Comparison of ENCODE assay signal across 8 mouse cellular contexts in the genomic region with DNA sequence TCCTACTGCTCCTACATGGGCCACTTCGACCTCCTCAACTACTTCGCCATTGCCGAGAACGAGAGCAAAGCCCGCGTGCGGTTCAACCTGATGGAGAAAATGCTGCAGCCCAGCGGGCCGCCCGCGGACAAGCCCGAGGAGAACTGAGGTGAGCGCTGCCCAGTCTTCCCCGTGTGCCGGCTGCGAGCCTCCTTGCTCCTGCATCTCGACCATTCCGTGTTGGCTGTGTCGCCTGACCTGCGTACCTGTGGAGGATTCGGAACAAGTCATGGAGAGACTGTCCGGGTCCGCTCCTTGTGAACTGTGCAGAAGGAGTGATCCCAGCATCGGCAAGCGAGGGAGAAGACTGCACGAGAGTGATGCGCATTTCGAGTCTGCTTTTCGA. TPM values are rescaled to one million over a fixed set of nuclear protein-coding genes. Genes with fewer than 3 reads are reported as not detected.
DNase-seq lines count a peak whose midpoint lies in the region; ATAC-seq and TF ChIP-seq lines count a peak whose summit lies in the region.

No protein-coding gene starts in this region.

- peak overlapping the region; percentile 89 for H3K4me3 ChIP-seq in thymus, adult 2 months (ENCODE audit: control insufficient read depth, insufficient read depth, low read length)
- H3K4me3 ChIP-seq in liver, embryonic 12.5 days: peak overlapping the region; percentile 86
- peak overlapping the region; percentile 49 for H3K4me3 ChIP-seq in stomach, postnatal 0 days (ENCODE audit: low read depth, low read length)

- ATAC-seq in liver, embryonic 12.5 days: peak; percentile 26; the same call in 1 of the 2 replicates
- peak; percentile 17; the same call in 1 of the 2 replicates for ATAC-seq in stomach, postnatal 0 days (ENCODE audit: low FRiP score, low TSS enrichment)
- no peak; the same call in 1 of the 2 replicates for ATAC-seq in monocyte, adult 5-6 weeks (replicated peaks; ENCODE audit: insufficient number of reproducible peaks, low FRiP score, low TSS enrichment, poor library complexity, severe bottlenecking)

- TF ChIP-seq CTCF in thymus, adult 2 months (IDR thresholded peaks at IDR 0.05; ENCODE audit: borderline replicate concordance, control insufficient read depth, extremely low read depth, insufficient read depth, low read length, poor library complexity): no peak
- TF ChIP-seq CTCF in stomach, postnatal 0 days (IDR thresholded peaks at IDR 0.05; ENCODE audit: low read depth): no peak

- peak; percentile 11 for DNase-seq in embryo, embryonic 10 days (ENCODE audit: low spot score)
- DNase-seq in embryo, embryonic 9.5 days (ENCODE audit: extremely low spot score): no peak
- DNase-seq in thymus, adult 2 months: no peak
- DNase-seq in thymus, postnatal 25 days: no peak
- no peak for DNase-seq in stomach, postnatal 0 days (ENCODE audit: low spot score)
- DNase-seq in ovary, adult 18-20 months (ENCODE audit: low spot score): no peak

- WGBS in thymus, adult 2 months: 2% methylated on average over 29 of the region's 29 CpGs
- WGBS in liver, embryonic 12.5 days (ENCODE audit: insufficient replicate concordance): under 1% methylated on average over 29 of the region's 29 CpGs
- WGBS in stomach, postnatal 0 days: under 1% methylated on average over 29 of the region's 29 CpGs

- peaks cover 11% of the 10 kb centered on the region for H3K4me1 ChIP-seq in thymus, adult 2 months (replicated peaks; ENCODE audit: control insufficient read depth, insufficient read depth, low read length)
- H3K4me1 ChIP-seq in liver, embryonic 12.5 days: peaks cover 28% of the 10 kb centered on the region
- 0 out of 2 replicates have a peak, but pooled peaks cover 4% of the 10 kb centered on the region for H3K4me1 ChIP-seq in stomach, postnatal 0 days (replicated peaks; ENCODE audit: control insufficient read depth, insufficient read depth)

- TF ChIP-seq POLR2A in thymus, adult 2 months (IDR thresholded peaks at IDR 0.05; ENCODE audit: control insufficient read depth, extremely low read depth, insufficient read depth, low read length, poor library complexity): no peak

- peak overlapping the region; percentile 85 for H3K9ac ChIP-seq in liver, embryonic 12.5 days
- peak overlapping the region; percentile 76 for H3K9ac ChIP-seq in stomach, postnatal 0 days (ENCODE audit: low read length)

- H3K9me3 ChIP-seq in liver, embryonic 12.5 days (replicated peaks): no peaks in the 10 kb centered on the region
- H3K9me3 ChIP-seq in stomach, postnatal 0 days (ENCODE audit: control insufficient read depth, low read length): no peaks in the 10 kb centered on the region

- no peak for TF ChIP-seq EP300 in stomach, postnatal 0 days (optimal IDR thresholded peaks at IDR 0.05)

- no peaks in the 10 kb centered on the region for H3K36me3 ChIP-seq in thymus, adult 2 months (ENCODE audit: control insufficient read depth, insufficient read depth, low read length)
- peaks cover 15% of the 10 kb centered on the region for H3K36me3 ChIP-seq in liver, embryonic 12.5 days
- no peaks in the 10 kb centered on the region for H3K36me3 ChIP-seq in stomach, postnatal 0 days (ENCODE audit: control insufficient read depth, insufficient read depth, low read length)

- no peaks in the 10 kb centered on the region for H3K27me3 ChIP-seq in thymus, adult 2 months (ENCODE audit: control insufficient read depth, insufficient read depth, low read length)
- H3K27me3 ChIP-seq in liver, embryonic 12.5 days (replicated peaks): no peaks in the 10 kb centered on the region
- H3K27me3 ChIP-seq in stomach, postnatal 0 days (ENCODE audit: control insufficient read depth, insufficient read depth, low read length): no peaks in the 10 kb centered on the region

- H3K4me2 ChIP-seq in liver, embryonic 12.5 days: peak overlapping the region; percentile 81
- H3K4me2 ChIP-seq in stomach, postnatal 0 days (replicated peaks; ENCODE audit: low read depth): peak overlapping the region; percentile 75

- H3K27ac ChIP-seq in thymus, adult 2 months (ENCODE audit: control insufficient read depth, insufficient read depth, low read length): no peak overlapping the region
- H3K27ac ChIP-seq in liver, embryonic 12.5 days: peak overlapping the region; percentile 61
- H3K27ac ChIP-seq in stomach, postnatal 0 days (replicated peaks): no peak overlapping the region

RNA-seq across cellular contexts. Expression of gene Sf3b5, which starts 3.6 kb away (rescaled TPM):
- polyA plus RNA-seq in thymus, adult 2 months (2012; rRNA removed): 51.3 and 57.4 TPM in 2 replicates
- polyA plus RNA-seq in liver, embryonic 12.5 days (2016; fragmentation: Nextera tagmentation; extraction: Ambion mirVana): 30.7 and 32.9 TPM in 2 replicates
- 26.8 and 29.3 TPM in 2 replicates for polyA plus RNA-seq in stomach, postnatal 0 days (2015; fragmentation: Nextera tagmentation; extraction: Ambion mirVana)
- total RNA-seq in monocyte, adult 5-6 weeks (2017): 9.3 to 13.9 TPM (median 10.2 TPM) in 3 replicates

RNA-seq across cellular contexts. Expression of gene Stx11, which starts 44.6 kb away (rescaled TPM):
- 10.5 and 11.1 TPM in 2 replicates for polyA plus RNA-seq in thymus, adult 2 months (2012; rRNA removed)
- polyA plus RNA-seq in liver, embryonic 12.5 days (2016; fragmentation: Nextera tagmentation; extraction: Ambion mirVana): 15.1 and 16.6 TPM in 2 replicates
- 3.7 and 5.0 TPM in 2 replicates for polyA plus RNA-seq in stomach, postnatal 0 days (2015; fragmentation: Nextera tagmentation; extraction: Ambion mirVana)
- total RNA-seq in monocyte, adult 5-6 weeks (2017): 36.7 to 65.0 TPM (median 55.4 TPM) in 3 replicates

RNA-seq across cellular contexts. Expression of gene Plagl1, which starts 51.6 kb away (rescaled TPM):
- polyA plus RNA-seq in thymus, adult 2 months (2012; rRNA removed): 8.8 and 12.4 TPM in 2 replicates
- polyA plus RNA-seq in liver, embryonic 12.5 days (2016; fragmentation: Nextera tagmentation; extraction: Ambion mirVana): 55.7 and 63.5 TPM in 2 replicates
- polyA plus RNA-seq in stomach, postnatal 0 days (2015; fragmentation: Nextera tagmentation; extraction: Ambion mirVana): 81.0 and 99.4 TPM in 2 replicates
- total RNA-seq in monocyte, adult 5-6 weeks (2017): 0.43 to 1.8 TPM in 2 of 3 replicates, not detected in the other
